Mouse (Mus musculus) hindbrain, embryonic 11.5 days (tissue): ENCODE results near the gene Elf3. TPM values are rescaled to one million over a fixed set of nuclear protein-coding genes. Genes with fewer than 3 reads are reported as not detected.

Source experiments
- ATAC-seq: fragments of 200-750 bp; cut with Nextera tagmentation; 2 replicates; pipeline ENCODE4 v1.8.0; 2017; ENCODE audit warnings: mild to moderate bottlenecking, moderate TSS enrichment, moderate library complexity; ENCODE audit not compliant: low FRiP score
- DNase-seq: peaks from one replicate; pipeline ENCODE4 v3.0.0-alpha.2; 2015; ENCODE audit warnings: low spot score
- H3K27ac ChIP-seq: fragments of 300-500 bp; sonication (generic); 2 replicates; pipeline ENCODE4 v1.5.1; 2014; ENCODE audit warnings: mild to moderate bottlenecking, low read depth, low read length
- H3K27me3 ChIP-seq: fragments of 300-500 bp; sonication (generic); 2 replicates; pipeline ENCODE4 v1.6.1; 2014; ENCODE audit warnings: mild to moderate bottlenecking, low read length, moderate library complexity, mixed read lengths; ENCODE audit not compliant: control insufficient read depth, insufficient read depth
- H3K36me3 ChIP-seq: fragments of 300-500 bp; sonication (generic); 2 replicates; pipeline ENCODE4 v1.6.1; 2014; ENCODE audit warnings: mild to moderate bottlenecking, low read length, moderate library complexity, mixed read lengths; ENCODE audit not compliant: control insufficient read depth, insufficient read depth
- H3K4me1 ChIP-seq: fragments of 300-500 bp; sonication (generic); replicated peaks from 2 replicates; pipeline ENCODE4 v1.6.1; 2014; ENCODE audit warnings: low read length, mixed read lengths; ENCODE audit not compliant: control insufficient read depth, insufficient read depth
- H3K4me2 ChIP-seq: fragments of 300-500 bp; sonication (generic); replicated peaks from 2 replicates; pipeline ENCODE4 v1.6.1; 2014; ENCODE audit warnings: mild to moderate bottlenecking, low read depth, low read length
- H3K4me3 ChIP-seq: fragments of 300-500 bp; sonication (generic); 2 replicates; pipeline ENCODE4 v1.5.1; 2014; ENCODE audit warnings: low read depth, low read length
- H3K9ac ChIP-seq: fragments of 300-500 bp; sonication (generic); 2 replicates; pipeline ENCODE4 v1.6.1; 2014; ENCODE audit warnings: low read depth, low read length
- H3K9me3 ChIP-seq: fragments of 300-500 bp; sonication (generic); 2 replicates; pipeline ENCODE4 v1.6.1; 2016; ENCODE audit warnings: low read length; ENCODE audit not compliant: control insufficient read depth
- WGBS: fragments of 180-500 bp; shearing (Covaris S2); extraction: QIAGEN DNeasy Blood & Tissue Kit; methylation state at CpG from one replicate; pipeline ENCODE4 v1.1.7; 2014; 5-methylcytosine and 5-hydroxymethylcytosine counted together
- polyA plus RNA-seq: library from polyadenylated mRNA; unstranded; fragments of >200 nt; fragmentation: Nextera tagmentation; extraction: Ambion mirVana; gene quantifications from 2 replicates; pipeline ENCODE4 v1.2.1, GENCODE M21; 2014

The Elf3 gene
- polyA plus RNA-seq, 1 experiment from 2014 or later, result 0.73 TPM

DNA sequence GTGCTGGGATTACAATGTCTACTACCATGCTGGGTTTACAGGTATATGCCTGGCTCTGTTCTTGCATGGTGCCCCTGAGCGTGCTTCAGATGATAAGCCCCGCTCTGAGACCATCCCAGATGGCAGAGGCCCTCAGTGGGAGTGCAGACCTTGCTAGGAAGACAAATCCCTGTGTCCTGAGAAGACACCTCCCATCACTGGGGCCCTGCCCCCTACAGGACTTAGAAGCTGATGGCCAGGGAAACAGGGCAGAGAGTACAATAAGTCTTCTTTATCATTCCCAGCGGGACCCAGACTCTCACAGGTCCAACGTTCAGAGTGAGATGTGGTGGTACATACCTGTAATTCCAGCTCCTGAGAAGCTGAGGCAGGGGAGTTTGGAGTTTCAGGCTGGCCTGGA is 53.1 kb downstream of the Elf3 start:
- no peaks in the 10 kb centered on the region for H3K36me3 ChIP-seq
- 56% methylated on average over 4 of the region's 4 CpGs for WGBS
- H3K4me3 ChIP-seq, result no peak overlapping the region
- no peaks in the 10 kb centered on the region for H3K4me1 ChIP-seq
- ATAC-seq (no peak), DNase-seq (no peak)
- no peak overlapping the region for H3K27ac ChIP-seq
- no peaks in the 10 kb centered on the region for H3K27me3 ChIP-seq
- no peak overlapping the region for H3K4me2 ChIP-seq
- no peaks in the 10 kb centered on the region for H3K9me3 ChIP-seq
- H3K9ac ChIP-seq, result no peak overlapping the region

- ATAC-seq (peak; percentile 38; the same call in 1 of the 2 replicates), DNase-seq (no peak)
- Histone ChIP-seq H3K9me3 (no peaks in the 10 kb centered on the region), H3K4me3 (no peak overlapping the region), H3K9ac (no peak overlapping the region), H3K36me3 (no peaks in the 10 kb centered on the region), H3K4me1 (no peaks in the 10 kb centered on the region), H3K27me3 (no peaks in the 10 kb centered on the region), H3K27ac (no peak overlapping the region), H3K4me2 (no peak overlapping the region)
- WGBS, result 41% methylated on average over 12 of the region's 12 CpGs
Observed at GRCm38 (mm10) chr1:135204196-135205126, 53.9 kb downstream of the Elf3 start.

Other genes with a start within 250 kb of the Elf3 start
- 0.19 and 0.53 TPM in 2 replicates for gene Lgr6, start 153.3 kb downstream of the Elf3 start, polyA plus RNA-seq
- 1.3 and 2.1 TPM in 2 replicates for gene Ptpn7, start 125.9 kb downstream of the Elf3 start, polyA plus RNA-seq
- gene Arl8a, start 111.7 kb downstream of the Elf3 start, polyA plus RNA-seq, result 84.5 and 84.6 TPM in 2 replicates
- gene Gpr37l1, start 90.9 kb downstream of the Elf3 start, polyA plus RNA-seq, result not detected in 2 replicates
- 96.8 and 104 TPM in 2 replicates for gene Rnpep, start 25.5 kb upstream of the Elf3 start, polyA plus RNA-seq
- gene Timm17a, start 55.2 kb upstream of the Elf3 start, polyA plus RNA-seq, result 169 and 175 TPM in 2 replicates
- 0.32 and 0.45 TPM in 2 replicates for gene Lmod1, start 66.2 kb upstream of the Elf3 start, polyA plus RNA-seq
- 40.1 and 44.5 TPM in 2 replicates for gene Shisa4, start 116.7 kb upstream of the Elf3 start, polyA plus RNA-seq
- gene Ipo9, start 171.9 kb upstream of the Elf3 start, polyA plus RNA-seq, result 176 and 217 TPM in 2 replicates